ENCODE assay signal across 21 mouse cellular contexts in the genomic region with DNA sequence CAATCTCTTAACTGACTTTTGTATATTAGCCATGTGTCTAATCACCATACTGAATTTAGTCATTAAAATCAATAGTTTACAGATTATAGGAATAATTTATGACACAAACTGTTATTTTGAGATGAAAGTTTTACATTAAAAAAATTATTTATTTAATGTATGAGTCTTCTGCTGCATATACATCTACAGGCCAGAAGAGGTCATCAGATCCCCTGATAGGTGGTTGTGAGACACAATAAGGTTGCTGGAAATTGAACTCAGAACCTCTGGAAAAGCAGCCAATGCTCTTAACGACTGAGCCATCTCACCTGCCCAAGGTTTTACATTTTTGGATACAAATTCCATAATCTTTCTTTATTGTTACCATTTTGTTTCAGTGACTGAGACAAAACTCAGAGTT. TPM values are rescaled to one million over a fixed set of nuclear protein-coding genes. Genes with fewer than 3 reads are reported as not detected.
DNase-seq lines count a peak whose midpoint lies in the region; TF ChIP-seq lines count a peak whose summit lies in the region.
"Had no signal": no experiment of that assay in that cellular context is flagged by ENCODE, and none has a peak within 500 bp of the region (broad histone marks: within the 10 kb centered on the region; RNA-seq: fewer than 3 reads in every experiment).

No protein-coding gene starts in this region.

- no peaks in the 10 kb centered on the region for H3K36me3 ChIP-seq in ES-E14 (ENCODE audit: control insufficient read depth, insufficient read depth, low read length, poor library complexity, severe bottlenecking)
- H3K36me3 ChIP-seq in splenic B cell, adult 2 months (ENCODE audit: control insufficient read depth, insufficient read depth, low read length, poor library complexity, severe bottlenecking), result no peaks in the 10 kb centered on the region
- H3K36me3 ChIP-seq in embryonic facial prominence, embryonic 10.5 days (replicated peaks), result no peaks in the 10 kb centered on the region
- H3K36me3 ChIP-seq: forebrain, embryonic 10.5 days; midbrain, embryonic 15.5 days had no signal

- no peak for DNase-seq in gastrocnemius, adult 2 months
- no peak for DNase-seq in gastrocnemius, adult 18-20 months (ENCODE audit: low spot score)
- no peak for DNase-seq in left cerebral cortex, adult 2 months (ENCODE audit: extremely low spot score in 1 of 2, low spot score in 2 of 2)
- no peak for DNase-seq in left cerebral cortex, adult 11 months (ENCODE audit: low spot score)
- DNase-seq in ES-E14 (ENCODE audit: low read depth, low spot score), result no peak
- peak; percentile 41 for DNase-seq in splenic B cell, adult 2 months (ENCODE audit: low read depth, low spot score)
- DNase-seq in embryonic facial prominence, embryonic 10.5 days (ENCODE audit: low spot score), result no peak
- DNase-seq in thymus, postnatal 10 days (ENCODE audit: low spot score in 2 of 2), result no peak
- DNase-seq: adrenal gland, postnatal 25 days; cerebellum, adult 18-20 months; cerebellum, postnatal 25 days; kidney, postnatal 4 days; layer of hippocampus, postnatal 36 days; lung, embryonic 14.5 days; lung, postnatal 36 days; right cerebral cortex, postnatal 14 days; spleen, adult 18-20 months; thymus, adult 18-20 months had no signal

- H3K9ac ChIP-seq in ES-E14 (ENCODE audit: insufficient read depth, low read depth, low read length, poor library complexity, severe bottlenecking), result no peak overlapping the region
- H3K9ac ChIP-seq: lung, embryonic 14.5 days; midbrain, embryonic 15.5 days had no signal

- 49% methylated on average over 1 of the region's 1 CpGs for WGBS in embryonic facial prominence, embryonic 10.5 days

- no peaks in the 10 kb centered on the region for H3K27me3 ChIP-seq in splenic B cell, adult 2 months (ENCODE audit: control insufficient read depth, insufficient read depth, low read length, poor library complexity, severe bottlenecking)
- no peaks in the 10 kb centered on the region for H3K27me3 ChIP-seq in embryonic facial prominence, embryonic 10.5 days (replicated peaks; ENCODE audit: low read depth, poor library complexity, severe bottlenecking)
- H3K27me3 ChIP-seq: midbrain, embryonic 15.5 days had no signal

- no peak overlapping the region for H3K27ac ChIP-seq in gastrocnemius, adult 2 months
- H3K27ac ChIP-seq in left cerebral cortex, adult 2 months, result no peak overlapping the region
- H3K27ac ChIP-seq in ES-E14 (ENCODE audit: insufficient read depth, low read depth, low read length, poor library complexity, severe bottlenecking), result no peak overlapping the region
- H3K27ac ChIP-seq in embryonic facial prominence, embryonic 10.5 days (replicated peaks), result no peak overlapping the region
- H3K27ac ChIP-seq: forebrain, embryonic 10.5 days; midbrain, embryonic 15.5 days had no signal

- intact Hi-C loops in gastrocnemius, adult 2 months (cut with DNase I), result no loop called here
- intact Hi-C loops in left cerebral cortex, adult 2 months (cut with DNase I), result no loop called here

- H3K9me3 ChIP-seq in ES-E14 (ENCODE audit: control insufficient read depth, insufficient read depth, low read depth, low read length), result no peaks in the 10 kb centered on the region
- H3K9me3 ChIP-seq in embryonic facial prominence, embryonic 10.5 days, result no peaks in the 10 kb centered on the region
- H3K9me3 ChIP-seq: forebrain, embryonic 10.5 days; midbrain, embryonic 15.5 days had no signal

- H3K4me3 ChIP-seq in gastrocnemius, adult 2 months, result no peak overlapping the region
- H3K4me3 ChIP-seq in left cerebral cortex, adult 2 months, result no peak overlapping the region
- H3K4me3 ChIP-seq in ES-E14 (ENCODE audit: insufficient read depth in 1 of 2, low read depth in 1 of 2, low read length in 2 of 2, poor library complexity in 1 of 2, severe bottlenecking in 1 of 2), result no peak overlapping the region
- no peak overlapping the region for H3K4me3 ChIP-seq in embryonic facial prominence, embryonic 10.5 days
- H3K4me3 ChIP-seq: forebrain, embryonic 10.5 days; midbrain, embryonic 15.5 days; myocyte had no signal

- in situ Hi-C loops in ES-E14 (cut with MboI; ENCODE audit: low sequenced_read_pairs in 2 of 2, unreplicated experiment in 2 of 2), result no loop called here

- peak; percentile 49 for TF ChIP-seq CTCF in gastrocnemius, adult 2 months (IDR thresholded peaks at IDR 0.05)
- peak; percentile 38 for TF ChIP-seq CTCF in left cerebral cortex, adult 2 months (IDR thresholded peaks at IDR 0.05)

- H3K4me1 ChIP-seq in ES-E14 (ENCODE audit: control insufficient read depth in 2 of 2, insufficient read depth in 2 of 2, low read length in 2 of 2, poor library complexity in 1 of 2), result no peaks in the 10 kb centered on the region
- H3K4me1 ChIP-seq in embryonic facial prominence, embryonic 10.5 days, result no peaks in the 10 kb centered on the region
- H3K4me1 ChIP-seq: midbrain, embryonic 15.5 days had no signal

TF ChIP-seq in ES-E14, 5 proteins besides CTCF, POLR2A, EP300 and RAD21:
- TF ChIP-seq ZC3H11A (IDR thresholded peaks at IDR 0.05; ENCODE audit: borderline replicate concordance, low read depth, low read length) (peak; percentile 40), MAFK (IDR thresholded peaks at IDR 0.05; ENCODE audit: insufficient read depth, low read depth, low read length) (no peak)

RNA-seq across cellular contexts. Expression of gene Eci2, which starts 48.0 kb away (rescaled TPM):
- total RNA-seq in gastrocnemius, adult 2 months (2021), result 100 to 1,000 TPM in 1 of 2 experiments, 10 to 100 TPM in 1; 83.2 to 106 TPM
- 10 to 100 TPM; 81.3 to 81.5 TPM for total RNA-seq in gastrocnemius, adult 18-20 months (2021)
- total RNA-seq in left cerebral cortex, adult 2 months (2021), result 10 to 100 TPM; 39.4 to 41.5 TPM
- total RNA-seq in ES-E14 (2012; rRNA removed), result 31.0 and 36.7 TPM in 2 replicates
- polyA plus RNA-seq in embryonic facial prominence, embryonic 10.5 days (2016; fragmentation: Nextera tagmentation; extraction: Ambion mirVana), result 91.2 and 105 TPM in 2 replicates
